Mouse (Mus musculus) kidney, adult 2 months (tissue): ENCODE data around the gene Rp9.

Source experiments
- CTCF ChIP-seq: fragments of 200-500 bp; conservative IDR thresholded peaks from 2 replicates; pipeline ENCODE4 v1.5.1; 2011; ENCODE audit warnings: low read depth, mild to moderate bottlenecking, control low read depth, low read length, moderate library complexity, mixed read lengths; ENCODE audit not compliant: insufficient read depth, insufficient read length
- POLR2A ChIP-seq: fragments of 200-500 bp; IDR thresholded peaks from one replicate; pipeline ENCODE4 v1.6.1; 2011; ENCODE audit warnings: low read depth, low read length, control low read depth

- TF ChIP-seq POLR2A = no peak
- no peak for TF ChIP-seq CTCF
Observed at GRCm38 (mm10) chr9:22424196-22424595, 45.3 kb downstream of the Rp9 start.
